27 mouse cellular contexts compared by ENCODE assay signal in genomic region chr2:49804448-49804847, GRCm38 (mm10). TPM values are rescaled to one million over a fixed set of nuclear protein-coding genes. Genes with fewer than 3 reads are reported as not detected.
DNase-seq lines count a peak whose midpoint lies in the region; ATAC-seq and TF ChIP-seq lines count a peak whose summit lies in the region.
"Had no signal": no experiment of that assay in that cellular context is flagged by ENCODE, and none has a peak within 500 bp of the region (broad histone marks: within the 10 kb centered on the region; RNA-seq: fewer than 3 reads in every experiment).

No protein-coding gene starts in this region.

- no peak for TF ChIP-seq EP300 in lung, postnatal 0 days (IDR thresholded peaks at IDR 0.05)

- H3K36me3 ChIP-seq in limb, embryonic 11.5 days (ENCODE audit: control insufficient read depth, insufficient read depth, low read length): no peaks in the 10 kb centered on the region
- no peaks in the 10 kb centered on the region for H3K36me3 ChIP-seq in limb, embryonic 10.5 days
- no peaks in the 10 kb centered on the region for H3K36me3 ChIP-seq in limb, embryonic 12.5 days
- no peaks in the 10 kb centered on the region for H3K36me3 ChIP-seq in lung, postnatal 0 days (ENCODE audit: insufficient read depth, low read length)
- H3K36me3 ChIP-seq: embryonic facial prominence, embryonic 10.5 days; embryonic facial prominence, embryonic 13.5 days; forebrain, embryonic 12.5 days; forebrain, embryonic 15.5 days; heart, embryonic 12.5 days; heart, embryonic 15.5 days; hindbrain, embryonic 10.5 days; hindbrain, embryonic 13.5 days had no signal

- no peaks in the 10 kb centered on the region for H3K27me3 ChIP-seq in limb, embryonic 11.5 days (ENCODE audit: control insufficient read depth, insufficient read depth, low read length)
- H3K27me3 ChIP-seq in limb, embryonic 10.5 days (ENCODE audit: low read depth, poor library complexity, severe bottlenecking): no peaks in the 10 kb centered on the region
- H3K27me3 ChIP-seq in limb, embryonic 12.5 days: 0 out of 2 replicates have a peak, but pooled peaks cover 3% of the 10 kb centered on the region
- no peaks in the 10 kb centered on the region for H3K27me3 ChIP-seq in lung, postnatal 0 days (replicated peaks; ENCODE audit: insufficient read depth, low read length)
- H3K27me3 ChIP-seq: embryonic facial prominence, embryonic 13.5 days; forebrain, embryonic 12.5 days; forebrain, embryonic 15.5 days; heart, embryonic 12.5 days; heart, embryonic 15.5 days had no signal

- no peak overlapping the region for H3K4me3 ChIP-seq in limb, embryonic 11.5 days (ENCODE audit: low read depth, low read length)
- no peak overlapping the region for H3K4me3 ChIP-seq in limb, embryonic 10.5 days
- H3K4me3 ChIP-seq in limb, embryonic 12.5 days (replicated peaks): no peak overlapping the region
- no peak overlapping the region for H3K4me3 ChIP-seq in lung, postnatal 0 days (ENCODE audit: low read depth, low read length)
- H3K4me3 ChIP-seq: embryonic facial prominence, embryonic 10.5 days; embryonic facial prominence, embryonic 13.5 days; erythroblast, embryonic 14.5 days; forebrain, embryonic 12.5 days; forebrain, embryonic 15.5 days; heart, embryonic 12.5 days; heart, embryonic 15.5 days; hindbrain, embryonic 10.5 days; hindbrain, embryonic 13.5 days had no signal

- 0 out of 2 replicates have a peak, but pooled peaks have one; percentile 54 for ATAC-seq in limb, embryonic 11.5 days (ENCODE audit: insufficient number of reproducible peaks, low FRiP score, low TSS enrichment, low read depth)
- ATAC-seq in limb, embryonic 12.5 days (ENCODE audit: insufficient number of reproducible peaks, insufficient read depth, low FRiP score, low TSS enrichment, low read depth): peak; percentile 12; the same call in 1 of the 2 replicates
- no peak for ATAC-seq in lung, postnatal 0 days
- ATAC-seq: activated CD4-positive, CD25-positive, alpha-beta regulatory T cell, adult 4 months; forebrain, embryonic 15.5 days; hindbrain, embryonic 16.5 days had no signal

- no peak overlapping the region for H3K27ac ChIP-seq in limb, embryonic 11.5 days (replicated peaks; ENCODE audit: low read depth, low read length)
- no peak overlapping the region for H3K27ac ChIP-seq in limb, embryonic 10.5 days
- no peak overlapping the region for H3K27ac ChIP-seq in limb, embryonic 12.5 days
- no peak overlapping the region for H3K27ac ChIP-seq in lung, postnatal 0 days (ENCODE audit: low read length)
- H3K27ac ChIP-seq: embryonic facial prominence, embryonic 10.5 days; embryonic facial prominence, embryonic 13.5 days; forebrain, embryonic 12.5 days; forebrain, embryonic 15.5 days; heart, embryonic 15.5 days; hindbrain, embryonic 10.5 days; hindbrain, embryonic 13.5 days had no signal

- no peak for TF ChIP-seq CTCF in lung, postnatal 0 days (IDR thresholded peaks at IDR 0.05)

- H3K9me3 ChIP-seq in limb, embryonic 11.5 days (ENCODE audit: control insufficient read depth, low read length): no peaks in the 10 kb centered on the region
- H3K9me3 ChIP-seq in limb, embryonic 10.5 days (replicated peaks): no peaks in the 10 kb centered on the region
- no peaks in the 10 kb centered on the region for H3K9me3 ChIP-seq in limb, embryonic 12.5 days
- H3K9me3 ChIP-seq in lung, postnatal 0 days (ENCODE audit: low read length): no peaks in the 10 kb centered on the region
- H3K9me3 ChIP-seq: embryonic facial prominence, embryonic 10.5 days; embryonic facial prominence, embryonic 13.5 days; forebrain, embryonic 12.5 days; forebrain, embryonic 15.5 days; heart, embryonic 12.5 days; heart, embryonic 15.5 days; hindbrain, embryonic 10.5 days; hindbrain, embryonic 13.5 days had no signal

- whole genome bisulfite sequencing in limb, embryonic 11.5 days: 68% methylated on average over 8 of the region's 8 CpGs
- 70% methylated on average over 8 of the region's 8 CpGs for WGBS in limb, embryonic 10.5 days
- 61% methylated on average over 8 of the region's 8 CpGs for WGBS in limb, embryonic 12.5 days
- 66% methylated on average over 8 of the region's 8 CpGs for WGBS in lung, postnatal 0 days

- no peak overlapping the region for H3K9ac ChIP-seq in limb, embryonic 11.5 days (ENCODE audit: low read length)
- H3K9ac ChIP-seq in limb, embryonic 12.5 days (replicated peaks): no peak overlapping the region
- H3K9ac ChIP-seq in lung, postnatal 0 days (replicated peaks; ENCODE audit: low read depth): no peak overlapping the region
- H3K9ac ChIP-seq: embryonic facial prominence, embryonic 13.5 days; forebrain, embryonic 12.5 days; forebrain, embryonic 15.5 days; heart, embryonic 12.5 days; heart, embryonic 15.5 days; hindbrain, embryonic 13.5 days had no signal

- H3K4me1 ChIP-seq in limb, embryonic 11.5 days (ENCODE audit: control insufficient read depth, insufficient read depth, low read length): no peaks in the 10 kb centered on the region
- H3K4me1 ChIP-seq in limb, embryonic 10.5 days: peaks cover 19% of the 10 kb centered on the region
- peaks cover 29% of the 10 kb centered on the region for H3K4me1 ChIP-seq in limb, embryonic 12.5 days (replicated peaks)
- no peaks in the 10 kb centered on the region for H3K4me1 ChIP-seq in lung, postnatal 0 days (ENCODE audit: insufficient read depth, low read depth, low read length)
- H3K4me1 ChIP-seq: forebrain, embryonic 12.5 days; forebrain, embryonic 15.5 days; heart, embryonic 15.5 days; hindbrain, embryonic 13.5 days had no signal

- peak; percentile 63 for DNase-seq in heart, adult 11 months
- DNase-seq in heart, adult 9 months (ENCODE audit: low spot score in 2 of 2): no peak
- no peak for DNase-seq in limb, embryonic 11.5 days (ENCODE audit: low spot score)
- DNase-seq in limb, embryonic 10.5 days (ENCODE audit: low spot score): no peak
- no peak for DNase-seq in lung, postnatal 0 days (ENCODE audit: low spot score)
- DNase-seq: adrenal gland, adult 8-10 months; adrenal gland, postnatal 25 days; cerebellum, adult 11-12 months; cerebellum, adult 8-10 months; cerebellum, postnatal 10 days; cerebellum, postnatal 36 days; embryo, embryonic 11 days; gastrocnemius, postnatal 25 days; heart, postnatal 10 days; heart, postnatal 36 days had no signal

- H3K4me2 ChIP-seq in limb, embryonic 11.5 days (ENCODE audit: low read depth, severe bottlenecking): no peak overlapping the region
- H3K4me2 ChIP-seq in limb, embryonic 12.5 days: no peak overlapping the region
- H3K4me2 ChIP-seq in lung, postnatal 0 days (replicated peaks; ENCODE audit: low read depth, low read length): no peak overlapping the region
- H3K4me2 ChIP-seq: embryonic facial prominence, embryonic 13.5 days; forebrain, embryonic 12.5 days; forebrain, embryonic 15.5 days; heart, embryonic 12.5 days; heart, embryonic 15.5 days; hindbrain, embryonic 13.5 days had no signal

RNA-seq across cellular contexts. Expression of gene Lypd6b, which starts 17.0 kb away (rescaled TPM):
- 6.1 and 6.6 TPM in 2 replicates for polyA plus RNA-seq in limb, embryonic 11.5 days (2014; fragmentation: Nextera tagmentation; extraction: Ambion mirVana)
- polyA plus RNA-seq in limb, embryonic 10.5 days (2016; fragmentation: Nextera tagmentation; extraction: Ambion mirVana): 3.8 and 3.9 TPM in 2 replicates
- 7.2 and 7.3 TPM in 2 replicates for polyA plus RNA-seq in limb, embryonic 12.5 days (2016; fragmentation: Nextera tagmentation; extraction: Ambion mirVana)
- 3.9 and 5.0 TPM in 2 replicates for polyA plus RNA-seq in lung, postnatal 0 days (2015; fragmentation: Nextera tagmentation; extraction: Ambion mirVana)
- polyA plus RNA-seq: erythroblast, embryonic 14.5 days had no signal
